Mouse (Mus musculus) neural tube, embryonic 11.5 days (tissue): ENCODE data around the gene Gatad2b. TPM values are rescaled to one million over a fixed set of nuclear protein-coding genes. Genes with fewer than 3 reads are reported as not detected.
"Not testable (repeated sequence)": the region's sequence is repeated elsewhere in the genome, so short reads cannot be mapped to it uniquely, and the experiment has no call there.

Experiments used
- ATAC-seq: fragments of 200-750 bp; cut with Nextera tagmentation; 2 replicates; pipeline ENCODE4 v1.8.0; 2017; ENCODE audit warnings: moderate number of reproducible peaks, mild to moderate bottlenecking, moderate TSS enrichment, moderate library complexity; ENCODE audit not compliant: insufficient read depth, low FRiP score, low TSS enrichment
- DNase-seq: peaks from one replicate; pipeline ENCODE4 v3.0.0-alpha.2; 2015; ENCODE audit warnings: low spot score
- H3K27ac ChIP-seq: fragments of 300-500 bp; sonication (generic); 2 replicates; pipeline ENCODE4 v1.5.1; 2014; ENCODE audit warnings: low read depth, mild to moderate bottlenecking, low read length
- H3K27me3 ChIP-seq: fragments of 300-500 bp; sonication (generic); 2 replicates; pipeline ENCODE4 v1.6.1; 2014; ENCODE audit warnings: mild to moderate bottlenecking, low read length, mixed read lengths; ENCODE audit not compliant: control insufficient read depth, insufficient read depth
- H3K36me3 ChIP-seq: fragments of 300-500 bp; sonication (generic); 2 replicates; pipeline ENCODE4 v1.6.1; 2014; ENCODE audit warnings: mild to moderate bottlenecking, low read length, moderate library complexity, mixed read lengths; ENCODE audit not compliant: control insufficient read depth, insufficient read depth
- H3K4me1 ChIP-seq: fragments of 300-500 bp; sonication (generic); 2 replicates; pipeline ENCODE4 v1.6.1; 2014; ENCODE audit warnings: low read length, mixed read lengths; ENCODE audit not compliant: control insufficient read depth, insufficient read depth
- H3K4me2 ChIP-seq: fragments of 300-500 bp; sonication (generic); 2 replicates; pipeline ENCODE4 v1.6.1; 2014; ENCODE audit warnings: low read depth, mild to moderate bottlenecking, moderate library complexity
- H3K4me3 ChIP-seq: fragments of 300-500 bp; sonication (generic); 2 replicates; pipeline ENCODE4 v1.5.1; 2014; ENCODE audit warnings: low read depth, low read length
- H3K9ac ChIP-seq: fragments of 300-500 bp; sonication (generic); 2 replicates; pipeline ENCODE4 v1.6.1; 2014; ENCODE audit warnings: mild to moderate bottlenecking, low read length
- H3K9me3 ChIP-seq: fragments of 300-500 bp; sonication (generic); 2 replicates; pipeline ENCODE4 v1.6.1; 2016; ENCODE audit warnings: low read length; ENCODE audit not compliant: control insufficient read depth
- WGBS: fragments of 180-500 bp; shearing (Covaris S2); extraction: QIAGEN DNeasy Blood & Tissue Kit; methylation state at CpG from one replicate; pipeline ENCODE4 v1.1.7; 2014; 5-methylcytosine and 5-hydroxymethylcytosine counted together
- polyA plus RNA-seq: library from polyadenylated mRNA; unstranded; fragments of >200 nt; fragmentation: Nextera tagmentation; extraction: Ambion mirVana; gene quantifications from 2 replicates; pipeline ENCODE4 v1.2.1, GENCODE M21; 2014

Gene Gatad2b
- polyA plus RNA-seq, 1 experiment from 2014 or later: 9.2 TPM

DNA sequence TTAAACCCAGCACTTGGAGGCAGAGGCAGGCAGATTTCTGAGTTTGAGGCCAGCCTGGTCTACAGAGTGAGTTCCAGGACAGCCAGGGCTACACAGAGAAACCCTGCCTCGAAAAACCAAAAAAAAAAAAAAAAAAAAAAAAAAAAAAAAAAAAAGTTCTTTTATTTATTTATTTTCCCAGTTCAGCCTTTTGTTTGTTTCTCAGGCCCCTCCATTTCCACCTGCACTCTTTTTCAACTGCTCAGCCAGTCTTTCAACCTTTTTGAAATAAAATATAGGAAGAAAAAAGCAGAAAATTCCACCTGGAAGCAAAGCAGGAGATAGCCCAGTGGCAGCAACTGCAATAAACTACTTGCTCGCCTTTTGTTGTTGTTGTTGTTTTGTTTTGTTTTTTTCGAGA lies 3.6 kb upstream of the Gatad2b start:
- not testable (repeated sequence) for H3K36me3 ChIP-seq, H3K4me2 ChIP-seq, DNase-seq, H3K4me3 ChIP-seq, H3K9ac ChIP-seq, H3K4me1 ChIP-seq, ATAC-seq, H3K27me3 ChIP-seq, H3K9me3 ChIP-seq, H3K27ac ChIP-seq
- WGBS: 76% methylated on average over 2 of the region's 3 CpGs

GRCm38 (mm10) chr3:90290602-90291001 lies 2.4 kb upstream of the Gatad2b start:
- no peaks in the 10 kb centered on the region for H3K9me3 ChIP-seq
- no peak overlapping the region for H3K4me3 ChIP-seq
- no peak overlapping the region for H3K9ac ChIP-seq
- H3K4me2 ChIP-seq: no peak overlapping the region
- DNase-seq (no peak), ATAC-seq (no peak)
- H3K27me3 ChIP-seq: no peaks in the 10 kb centered on the region
- 81% methylated on average over 1 of the region's 1 CpGs for WGBS
- peaks cover 10% of the 10 kb centered on the region for H3K4me1 ChIP-seq
- no peak overlapping the region for H3K27ac ChIP-seq
- no peaks in the 10 kb centered on the region; the same call in 1 of the 2 replicates for H3K36me3 ChIP-seq

GRCm38 (mm10) chr3:90291982-90292344 lies 1.0 kb upstream of the Gatad2b start:
- peaks cover 10% of the 10 kb centered on the region for H3K4me1 ChIP-seq
- ATAC-seq (no peak), DNase-seq (no peak)
- peak overlapping the region; percentile 50 for H3K4me2 ChIP-seq
- no peaks in the 10 kb centered on the region for H3K27me3 ChIP-seq
- 39% methylated on average over 2 of the region's 2 CpGs for WGBS
- no peaks in the 10 kb centered on the region for H3K9me3 ChIP-seq
- H3K27ac ChIP-seq: peak overlapping the region; percentile 89
- H3K36me3 ChIP-seq: no peaks in the 10 kb centered on the region; the same call in 1 of the 2 replicates
- H3K9ac ChIP-seq: peak overlapping the region; percentile 77
- H3K4me3 ChIP-seq: peak overlapping the region; percentile 91

GRCm38 (mm10) chr3:90293352-90294063 lies 530 bp downstream of the Gatad2b start:
- H3K4me2 ChIP-seq: peak overlapping the region; percentile 72
- H3K4me3 ChIP-seq: peak overlapping the region; percentile 91
- peak; percentile 62 for ATAC-seq
- H3K27me3 ChIP-seq: no peaks in the 10 kb centered on the region
- peak overlapping the region; percentile 99 for H3K27ac ChIP-seq
- no peaks in the 10 kb centered on the region for H3K9me3 ChIP-seq
- peak overlapping the region; percentile 95 for H3K9ac ChIP-seq
- 0% methylated on average over 30 of the region's 68 CpGs for WGBS
- H3K4me1 ChIP-seq: peaks cover 10% of the 10 kb centered on the region
- H3K36me3 ChIP-seq: no peaks in the 10 kb centered on the region; the same call in 1 of the 2 replicates
- DNase-seq: peak; percentile 86

DNA sequence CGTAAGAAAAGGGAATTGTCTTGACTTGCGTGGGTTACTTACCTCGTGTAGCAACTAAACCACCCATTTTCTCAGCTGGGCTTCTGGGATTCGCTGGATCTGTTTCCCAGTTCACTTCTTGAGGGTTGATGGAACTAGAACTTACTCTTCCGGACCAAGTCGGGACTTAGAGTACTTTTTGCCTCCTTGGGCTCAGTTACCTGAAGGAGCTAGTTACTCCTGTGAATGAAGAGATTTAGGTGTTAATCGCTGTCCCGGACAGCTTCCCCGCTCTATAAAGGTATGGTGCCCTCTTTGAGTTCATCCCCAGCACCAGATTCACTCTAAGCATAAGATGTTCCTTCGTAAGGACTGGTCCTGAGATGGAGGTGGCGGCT lies 1.1 kb downstream of the Gatad2b start:
- H3K9ac ChIP-seq: peak overlapping the region; percentile 95
- peak overlapping the region; percentile 99 for H3K27ac ChIP-seq
- no peaks in the 10 kb centered on the region for H3K9me3 ChIP-seq
- H3K27me3 ChIP-seq: no peaks in the 10 kb centered on the region
- 3% methylated on average over 11 of the region's 11 CpGs for WGBS
- ATAC-seq (no peak), DNase-seq (no peak)
- peak overlapping the region; percentile 72 for H3K4me2 ChIP-seq
- peak overlapping the region; percentile 91 for H3K4me3 ChIP-seq
- H3K4me1 ChIP-seq: peaks cover 10% of the 10 kb centered on the region
- no peaks in the 10 kb centered on the region; the same call in 1 of the 2 replicates for H3K36me3 ChIP-seq

GRCm38 (mm10) chr3:90294651-90295050 lies 1.7 kb downstream of the Gatad2b start:
- Histone ChIP-seq H3K27ac (no peak overlapping the region), H3K36me3 (no peaks in the 10 kb centered on the region; the same call in 1 of the 2 replicates), H3K4me2 (peak overlapping the region; percentile 72), H3K27me3 (no peaks in the 10 kb centered on the region), H3K9ac (peak overlapping the region; percentile 95), H3K9me3 (no peaks in the 10 kb centered on the region), H3K4me3 (peak overlapping the region; percentile 91), H3K4me1 (peaks cover 10% of the 10 kb centered on the region)
- DNase-seq (no peak), ATAC-seq (no peak)
- WGBS: 82% methylated on average over 2 of the region's 2 CpGs

DNA sequence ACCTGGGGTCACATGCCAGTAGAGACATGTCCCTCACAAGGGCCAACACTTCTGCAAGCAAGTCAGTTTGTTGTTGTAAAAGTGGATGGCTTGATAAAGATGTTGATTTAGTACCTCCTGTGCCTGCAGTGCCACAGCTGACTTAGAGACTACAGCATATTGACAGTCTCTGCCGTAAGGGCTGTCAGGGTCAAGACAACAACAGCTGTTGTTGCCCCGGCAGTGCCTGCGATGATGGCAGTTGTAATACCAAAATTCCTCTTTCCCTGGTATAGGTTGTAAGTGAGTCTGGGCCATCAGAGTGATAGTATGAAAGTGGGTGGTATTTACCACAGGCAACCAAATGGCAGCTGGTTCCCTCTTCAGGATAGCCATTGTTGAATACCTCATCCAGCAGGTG lies 12.8 kb downstream of the Gatad2b start:
- 62% methylated on average over 3 of the region's 3 CpGs for WGBS
- Histone ChIP-seq H3K9ac (no peak overlapping the region), H3K4me1 (no peaks in the 10 kb centered on the region), H3K36me3 (no peaks in the 10 kb centered on the region), H3K4me2 (no peak overlapping the region), H3K9me3 (no peaks in the 10 kb centered on the region), H3K27me3 (no peaks in the 10 kb centered on the region), H3K27ac (no peak overlapping the region), H3K4me3 (no peak overlapping the region)
- DNase-seq (no peak), ATAC-seq (no peak)

DNA sequence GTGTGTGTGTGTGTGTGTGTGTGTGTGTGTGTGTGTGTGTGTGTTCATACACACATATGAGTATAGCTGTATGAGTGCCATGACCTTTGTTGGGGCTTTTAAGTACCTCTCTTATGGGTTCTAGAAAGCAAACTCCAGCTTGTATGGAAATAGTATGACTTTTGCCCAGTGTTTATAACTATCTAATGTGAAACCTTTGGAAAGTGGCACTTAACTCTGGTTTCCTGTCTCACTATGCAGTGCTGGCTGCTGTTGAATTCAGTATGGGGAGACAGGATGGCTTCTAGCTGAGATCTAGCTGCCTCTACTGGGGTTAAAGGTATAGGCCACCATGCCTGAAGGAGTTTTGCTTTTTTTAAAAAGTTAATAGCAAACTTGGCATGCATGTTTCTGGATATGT lies 16.6 kb downstream of the Gatad2b start:
- Histone ChIP-seq H3K9ac (no peak overlapping the region), H3K27ac (no peak overlapping the region), H3K4me3 (no peak overlapping the region), H3K27me3 (no peaks in the 10 kb centered on the region), H3K4me1 (no peaks in the 10 kb centered on the region), H3K4me2 (no peak overlapping the region), H3K9me3 (no peaks in the 10 kb centered on the region), H3K36me3 (no peaks in the 10 kb centered on the region)
- DNase-seq: no peak
- no peak for ATAC-seq

DNA sequence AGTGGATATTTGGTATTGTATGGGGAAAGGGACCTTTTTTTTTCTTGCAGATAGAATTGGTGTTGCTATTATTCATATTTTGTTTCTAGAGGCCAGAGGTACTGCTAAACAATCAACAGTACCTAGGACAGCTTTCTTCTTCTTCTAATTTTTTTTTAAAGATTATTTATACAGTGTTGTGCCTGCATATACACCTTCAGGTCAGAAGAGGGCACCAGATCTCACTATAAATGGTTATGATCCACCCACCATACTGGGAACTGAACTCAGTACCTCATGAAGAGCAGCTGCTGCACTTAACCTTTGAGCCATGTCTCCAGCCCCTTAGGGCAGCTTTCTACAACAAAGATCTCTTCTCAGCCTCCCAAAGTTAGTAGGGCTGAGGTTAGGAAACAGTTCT lies 20.4 kb downstream of the Gatad2b start:
- Histone ChIP-seq H3K27ac (no peak overlapping the region), H3K4me3 (no peak overlapping the region), H3K4me2 (no peak overlapping the region), H3K4me1 (no peaks in the 10 kb centered on the region), H3K36me3 (no peaks in the 10 kb centered on the region), H3K9me3 (no peaks in the 10 kb centered on the region), H3K9ac (no peak overlapping the region), H3K27me3 (no peaks in the 10 kb centered on the region)
- ATAC-seq (no peak), DNase-seq (no peak)
